Mouse (Mus musculus): ENCODE data around the gene Ankra2. TPM values are rescaled to one million over a fixed set of nuclear protein-coding genes. Genes with fewer than 3 reads are reported as not detected.

Gene Ankra2
- total RNA-seq (2021), result 10 to 100 TPM; 29.8 to 30.7 TPM
- long read RNA-seq, experiment 1, transcript Ankra2-201 (9 exons, 1,755 nt), result major isoform, 36 of 59 reads
- long read RNA-seq, experiment 1, transcript Ankra2-208 (8 exons, 1,476 nt), result minor isoform, 11 of 59 reads
- long read RNA-seq, experiment 1, partial matches to known transcripts, result 8 of 59 reads
- long read RNA-seq, experiment 1, other reads (novel, unspliced or antisense), result 3 of 59 reads
- long read RNA-seq, experiment 2, transcript Ankra2-201 (9 exons, 1,755 nt), result major isoform, 16 of 30 reads
- long read RNA-seq, experiment 2, transcript Ankra2-208 (8 exons, 1,476 nt), result minor isoform, 6 of 30 reads
- long read RNA-seq, experiment 2, partial matches to known transcripts, result 3 of 30 reads
- long read RNA-seq, experiment 2, other reads (novel, unspliced or antisense), result 5 of 30 reads

DNA sequence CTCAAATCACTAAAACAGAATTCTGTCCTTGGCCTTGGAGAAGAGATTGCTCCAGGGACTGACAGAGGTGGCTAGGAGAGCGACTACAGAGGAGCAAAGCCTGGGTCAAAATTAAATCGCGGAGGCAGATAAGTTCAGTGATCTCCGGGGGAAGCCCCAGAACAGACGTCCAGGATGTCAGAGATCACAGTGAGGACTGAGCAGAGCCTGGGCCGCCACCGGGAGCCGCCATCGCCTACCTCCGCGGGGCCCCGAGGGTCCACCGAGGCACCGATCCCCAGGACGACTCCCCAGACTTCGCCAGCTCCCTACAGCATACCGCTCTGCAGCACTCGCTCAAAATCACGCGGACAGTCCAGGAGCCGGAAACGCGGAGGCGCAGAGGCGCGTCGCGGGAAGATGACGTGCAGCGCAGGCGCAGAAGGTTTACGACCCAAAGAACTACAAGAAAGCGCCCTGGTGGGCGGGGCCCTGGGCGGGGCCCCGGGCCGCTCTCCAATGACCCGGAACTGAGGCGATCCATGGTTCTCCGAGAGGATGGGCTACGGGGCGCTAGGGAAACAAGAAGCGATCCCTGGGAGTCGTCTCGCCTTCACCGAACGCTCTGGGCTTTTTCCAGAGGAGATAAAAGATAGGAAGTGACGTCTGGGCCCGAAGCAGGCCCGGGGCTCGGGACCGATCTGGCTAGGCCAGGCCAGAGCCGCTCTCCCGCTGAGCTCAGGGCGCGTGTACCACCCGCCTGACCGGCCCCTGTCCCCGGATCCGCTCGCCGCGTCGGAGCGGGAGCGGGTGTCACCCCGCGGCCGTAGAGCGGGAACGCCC is at the start of gene Ankra2, which contains the start of gene Utp15:
TSS of gene Ankra2 (plus strand) at position 439 of the 822 bp plus-strand sequence.
TSS of gene Utp15 (minus strand) at position 406 of the 822 bp plus-strand sequence.
- peak; percentile 99 for DNase-seq
- intact Hi-C loops (cut with DNase I), result loop anchor here (5.0 kb wide), 1 partner anchor 39 kb away; no protein-coding TSS in a partner anchor

- intact Hi-C loops (cut with DNase I), result loop anchor here (1.0 kb wide), 1 partner anchor 192 kb away; no protein-coding TSS in a partner anchor
- DNase-seq, result peak; percentile 29 to 64
These were observed 40.0 kb upstream of the Ankra2 start for GRCm38 (mm10) chr13:98222848-98223247.

DNA sequence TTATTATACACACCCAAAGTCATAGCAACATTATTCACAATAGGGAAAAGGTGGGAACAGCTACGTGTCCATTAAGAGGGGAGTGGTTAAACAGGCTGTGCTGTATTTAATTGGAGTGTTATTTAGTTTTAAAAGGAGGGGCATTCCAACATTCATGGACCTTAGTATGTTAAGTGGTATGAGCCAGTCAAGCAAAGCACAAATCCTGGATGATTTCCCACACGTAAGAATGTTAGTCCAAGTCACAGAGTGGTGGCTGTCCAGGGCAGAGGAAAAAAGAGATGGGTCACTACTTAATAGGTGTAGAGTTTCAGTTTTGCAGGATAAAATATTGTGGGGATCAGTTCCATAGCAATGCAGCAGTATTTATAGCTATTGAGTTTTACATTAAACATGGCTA is 36.6 kb upstream of the Ankra2 start:
- DNase-seq, result no peak
- intact Hi-C loops (cut with DNase I), result no loop called here

DNA sequence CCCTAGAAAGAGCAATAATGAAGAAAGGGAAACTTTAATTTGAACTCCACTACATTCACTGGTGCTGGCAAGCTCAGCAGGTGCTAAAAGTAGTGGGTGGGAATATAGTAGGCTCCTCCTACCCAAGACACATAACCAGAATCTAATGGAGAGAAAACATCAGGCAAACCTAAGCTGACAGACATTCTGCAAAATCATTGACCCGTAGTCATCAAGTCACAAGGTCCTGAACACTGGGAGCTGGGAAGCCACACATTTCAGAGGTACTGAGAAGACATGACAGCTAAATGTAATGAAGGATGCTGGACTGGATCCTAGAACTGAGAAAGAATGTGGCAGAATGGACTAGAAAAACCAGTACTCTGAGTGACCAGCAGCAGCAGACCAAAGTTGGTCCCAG is 32.4 kb upstream of the Ankra2 start:
- no peak for DNase-seq
- intact Hi-C loops (cut with DNase I), result no loop called here

- no peak for DNase-seq
- intact Hi-C loops (cut with DNase I), result no loop called here
These were observed 27.4 kb upstream of the Ankra2 start for GRCm38 (mm10) chr13:98235451-98235850.

DNA sequence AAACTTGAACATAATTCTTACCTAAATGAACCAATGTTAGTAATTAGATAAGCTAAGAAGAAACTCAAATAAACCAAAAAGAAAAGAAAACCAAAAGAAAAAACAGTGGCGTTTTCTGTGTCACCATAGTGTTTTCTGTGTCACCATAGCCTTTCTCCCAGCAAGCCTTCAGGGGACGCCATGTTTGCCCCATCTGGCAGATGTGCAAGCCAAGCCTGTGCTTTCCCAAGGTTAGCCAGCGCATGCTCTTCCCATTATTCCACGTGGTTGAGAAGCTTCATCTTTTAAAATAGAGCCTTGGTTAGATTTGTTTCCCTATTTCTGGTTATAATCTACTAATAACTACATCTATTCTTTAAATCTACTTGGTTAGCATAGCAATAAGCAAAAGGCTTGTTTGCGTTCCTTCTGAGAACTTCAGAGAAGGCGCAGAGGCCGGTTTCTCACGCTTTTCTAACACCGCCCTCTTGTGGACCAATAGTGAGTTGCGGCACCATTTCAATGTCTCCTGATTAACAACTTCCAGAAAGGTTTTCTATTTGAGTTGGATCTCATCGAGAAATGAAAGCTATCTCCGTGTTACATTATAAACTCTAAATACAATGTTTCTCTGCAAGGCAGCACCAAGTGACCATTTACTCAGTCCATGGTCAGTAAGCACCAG is 22.8 kb upstream of the Ankra2 start:
- intact Hi-C loops (cut with DNase I), result loop anchor here (2.0 to 10.0 kb wide), 2 partner anchors 209 to 1005 kb away; no protein-coding TSS in a partner anchor
- DNase-seq, result peak; percentile 64 to 82

- intact Hi-C loops (cut with DNase I), result loop anchor here (2.0 to 10.0 kb wide), 2 partner anchors 211 to 1007 kb away; no protein-coding TSS in a partner anchor
- no peak for DNase-seq
These were observed 21.2 kb upstream of the Ankra2 start for GRCm38 (mm10) chr13:98241531-98242282.

- DNase-seq, result peak in 1 of 2 experiments; percentile 13
- intact Hi-C loops (cut with DNase I), result loop anchor here (10.0 kb wide), 1 partner anchor 1010 kb away; no protein-coding TSS in a partner anchor
These were observed 18.1 kb upstream of the Ankra2 start for GRCm38 (mm10) chr13:98244571-98245350.

DNA sequence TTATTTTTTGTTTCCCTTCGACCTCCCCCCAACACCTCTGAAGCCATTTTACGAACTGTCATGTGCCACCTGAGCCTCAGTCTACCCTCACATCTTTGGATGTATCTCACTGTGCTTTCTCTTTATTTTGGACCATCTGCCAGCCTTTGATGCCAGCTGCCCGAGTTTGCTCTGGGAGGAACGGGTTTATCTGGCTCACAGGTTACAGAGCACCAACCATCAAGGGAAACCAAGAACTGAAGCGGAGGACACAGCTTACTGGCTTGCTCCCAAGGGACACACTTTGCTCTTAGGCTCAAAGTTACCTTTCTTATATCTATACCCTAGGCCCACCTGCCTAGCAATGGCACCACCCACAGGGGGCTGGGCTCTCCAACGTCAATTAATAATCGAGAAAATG is 17.5 kb upstream of the Ankra2 start:
- DNase-seq, result no peak
- intact Hi-C loops (cut with DNase I), result loop anchor here (10.0 kb wide), 1 partner anchor 1011 kb away; no protein-coding TSS in a partner anchor

DNA sequence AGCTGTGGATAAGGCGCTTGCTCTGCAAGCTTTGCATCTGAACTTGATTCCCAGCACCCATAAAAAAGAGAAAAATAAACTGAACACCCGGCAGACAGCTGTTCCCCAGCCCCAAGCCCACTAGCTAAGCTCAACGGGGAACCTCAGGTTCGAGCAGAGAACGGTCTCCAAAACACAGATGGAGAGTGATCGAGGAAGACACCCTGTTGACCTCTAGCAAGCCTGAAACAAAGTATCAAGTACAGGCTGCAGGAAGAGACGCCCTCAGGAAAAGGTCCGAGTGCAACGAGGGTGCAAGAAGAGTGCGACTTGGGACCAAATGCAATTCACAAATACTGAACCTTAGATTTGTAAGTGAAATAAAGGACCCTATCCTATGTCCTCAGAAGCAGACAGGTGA is 13.3 kb upstream of the Ankra2 start:
- intact Hi-C loops (cut with DNase I), result loop anchor here (10.0 kb wide), 1 partner anchor 1015 kb away; no protein-coding TSS in a partner anchor
- no peak for DNase-seq

DNA sequence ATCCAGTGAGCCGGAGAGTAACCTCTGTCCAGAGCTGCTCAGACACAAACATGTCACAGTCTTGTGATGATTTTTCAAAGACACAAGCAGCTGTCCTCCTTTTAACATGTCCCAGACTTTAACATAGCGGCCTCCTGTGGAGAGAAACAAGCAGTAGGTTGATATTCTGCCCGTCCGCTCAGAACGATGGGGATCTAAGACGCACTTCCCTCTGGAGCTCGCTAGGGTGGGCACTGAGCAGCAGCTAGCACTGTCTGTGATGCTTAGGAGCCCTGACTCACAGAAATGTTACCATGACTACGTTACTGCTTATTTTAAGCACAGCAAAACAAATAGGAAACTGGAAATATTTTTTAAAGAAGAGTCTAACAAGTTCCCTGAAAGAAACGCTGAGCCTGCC is 8.0 kb upstream of the Ankra2 start:
- DNase-seq, result no peak
- intact Hi-C loops (cut with DNase I), result no loop called here

- DNase-seq, result no peak
- intact Hi-C loops (cut with DNase I), result loop anchor here (5.0 kb wide), 1 partner anchor 39 kb away; no protein-coding TSS in a partner anchor
These were observed 649 bp downstream of the Ankra2 start for GRCm38 (mm10) chr13:98263458-98263987.

GRCm38 (mm10) chr13:98264111-98264510 is 1.2 kb downstream of the Ankra2 start:
- no peak for DNase-seq
- intact Hi-C loops (cut with DNase I), result loop anchor here (5.0 kb wide), 1 partner anchor 38 kb away; no protein-coding TSS in a partner anchor

- no peak for DNase-seq
- intact Hi-C loops (cut with DNase I), result no loop called here
These were observed 11.1 kb downstream of the Ankra2 start for GRCm38 (mm10) chr13:98274023-98274422.

GRCm38 (mm10) chr13:98275646-98276045 is 12.8 kb downstream of the Ankra2 start:
- intact Hi-C loops (cut with DNase I), result no loop called here
- peak; percentile 9 to 25 for DNase-seq

DNA sequence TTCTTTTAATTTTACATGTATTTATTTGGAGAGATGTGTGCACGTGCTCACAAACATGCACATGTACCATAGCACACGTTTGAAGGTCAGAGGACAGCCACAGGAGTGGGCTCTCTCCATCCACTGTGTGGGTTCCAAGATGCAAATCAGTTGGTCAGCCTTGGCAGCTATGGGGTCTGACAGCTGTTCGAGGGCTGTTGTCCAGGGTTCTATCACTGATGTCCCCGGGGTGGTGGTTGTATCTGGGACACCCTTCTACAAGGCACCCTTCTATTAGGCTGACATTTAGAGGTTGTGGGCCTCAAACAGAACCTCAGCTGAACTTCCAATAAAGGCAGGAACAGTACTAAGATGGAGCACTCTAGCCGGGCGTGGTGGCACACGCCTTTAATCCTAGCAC is 13.4 kb downstream of the Ankra2 start:
- intact Hi-C loops (cut with DNase I), result no loop called here
- DNase-seq, result no peak

DNA sequence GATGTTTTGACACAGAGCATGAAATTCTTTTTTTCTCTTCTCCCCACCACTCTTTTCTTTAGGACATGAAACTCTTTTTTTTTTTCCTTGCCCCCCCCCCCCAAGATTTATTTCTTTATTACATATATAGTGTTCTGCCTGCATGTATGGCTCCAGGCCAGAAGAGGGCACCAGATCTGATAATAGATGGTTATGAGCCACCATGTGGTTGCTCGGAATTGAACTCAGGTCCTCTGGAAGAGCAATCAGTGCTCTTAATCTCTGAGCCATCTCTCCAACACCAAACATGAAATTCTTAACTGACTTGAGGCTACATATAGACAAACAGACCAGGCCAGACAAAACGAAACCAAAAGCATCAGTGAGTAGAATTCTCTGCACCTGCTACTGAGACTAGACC is 14.6 kb downstream of the Ankra2 start:
- DNase-seq, result no peak
- intact Hi-C loops (cut with DNase I), result no loop called here

DNA sequence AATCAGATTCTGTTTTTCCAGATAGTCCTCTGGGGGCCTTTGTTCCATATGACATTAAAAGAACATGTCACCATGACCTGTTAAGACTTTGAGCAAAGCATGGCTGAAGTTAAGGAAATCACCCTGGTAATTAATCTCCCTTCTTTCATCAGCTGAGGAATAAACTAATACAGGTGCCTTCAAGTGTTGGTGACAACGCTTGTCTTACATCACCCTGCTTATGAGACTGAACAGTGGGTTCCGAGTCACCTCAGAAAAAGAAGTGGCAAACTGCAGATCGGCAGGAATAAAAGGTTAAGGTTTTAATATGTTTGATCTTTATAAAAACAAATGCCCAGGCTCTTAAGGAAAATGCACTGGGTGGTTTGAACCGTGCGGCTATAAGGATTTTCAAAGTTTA is 16.8 kb downstream of the Ankra2 start, which contains the start of gene Gm21976:
TSS of gene Gm21976 (plus strand) at position 202 of the 400 bp plus-strand sequence.
- DNase-seq, result no peak
- intact Hi-C loops (cut with DNase I), result no loop called here
